Mouse (Mus musculus): ENCODE measurements around the gene Bnc2. TPM values are rescaled to one million over a fixed set of nuclear protein-coding genes. Genes with fewer than 3 reads are reported as not detected.

The Bnc2 gene
- polyA plus RNA-seq, 1 experiment = 4.5 TPM

DNA sequence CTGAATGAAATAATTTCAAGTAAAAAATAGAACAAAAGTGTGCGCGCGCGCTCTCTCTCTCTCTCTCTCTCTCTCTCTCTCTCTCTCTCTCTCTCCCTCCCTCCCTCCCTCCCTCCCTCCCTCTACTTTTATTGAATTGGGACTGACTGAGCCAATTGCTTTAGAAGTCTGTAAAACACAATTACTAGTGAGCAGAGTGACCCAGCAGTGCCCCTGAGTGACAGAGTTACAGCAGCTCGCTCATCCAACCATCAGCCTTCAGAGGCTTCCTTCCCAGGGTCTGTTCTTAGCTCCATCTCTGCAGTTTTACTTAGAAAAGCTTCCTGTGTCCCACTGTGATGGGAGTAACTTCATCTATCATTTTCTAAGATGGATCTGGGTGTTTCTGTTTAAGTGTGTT, 389.9 kb downstream of the Bnc2 start:
- Histone ChIP-seq H3K79me2 (ENCODE audit: control insufficient read depth, insufficient read depth) (no peaks in the 10 kb centered on the region), H3K79me3 (ENCODE audit: low read depth) (no peaks in the 10 kb centered on the region), H3K4me3 (ENCODE audit: insufficient read depth, poor library complexity, severe bottlenecking) (no peak overlapping the region), H3ac (ENCODE audit: control insufficient read depth, insufficient read length, low read depth) (no peak overlapping the region), H3K36me3 (ENCODE audit: control insufficient read depth, insufficient read depth) (no peaks in the 10 kb centered on the region), H3K27me3 (ENCODE audit: control insufficient read depth, insufficient read depth, insufficient read length) (no peaks in the 10 kb centered on the region)
- TF ChIP-seq MAX (IDR thresholded peaks at IDR 0.05) = no peak
- no peak for TF ChIP-seq MYOD1 (IDR thresholded peaks at IDR 0.05; ENCODE audit: control insufficient read depth, insufficient read length, low read depth)
- no peak for TF ChIP-seq USF1 (IDR thresholded peaks at IDR 0.05; ENCODE audit: low read depth)
- no peak for TF ChIP-seq CEBPB (IDR thresholded peaks at IDR 0.05; ENCODE audit: low read depth)

DNA sequence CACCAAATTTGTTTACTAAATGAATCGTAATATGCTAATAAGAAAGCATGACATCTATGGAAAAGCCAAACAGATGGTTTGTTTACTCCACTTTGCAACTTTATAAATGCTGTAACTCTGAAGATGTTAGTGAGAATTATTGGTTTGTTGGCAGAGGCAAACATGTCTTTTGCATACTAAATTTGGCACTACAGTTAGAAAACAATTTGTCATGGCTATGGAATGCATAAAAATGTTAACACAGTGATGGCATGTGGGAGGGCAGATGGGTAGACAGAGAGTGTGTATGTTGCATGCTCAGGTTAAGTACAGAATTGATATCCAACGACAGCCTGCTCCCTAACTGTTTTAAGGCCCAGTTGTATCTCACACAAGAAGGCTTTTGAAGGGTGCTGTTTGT, 392.4 kb downstream of the Bnc2 start:
- Histone ChIP-seq H3K79me2 (ENCODE audit: control insufficient read depth, insufficient read depth) (no peaks in the 10 kb centered on the region), H3K4me3 (ENCODE audit: insufficient read depth, poor library complexity, severe bottlenecking) (no peak overlapping the region), H3ac (ENCODE audit: control insufficient read depth, insufficient read length, low read depth) (no peak overlapping the region), H3K79me3 (ENCODE audit: low read depth) (no peaks in the 10 kb centered on the region), H3K27me3 (ENCODE audit: control insufficient read depth, insufficient read depth, insufficient read length) (no peaks in the 10 kb centered on the region), H3K36me3 (ENCODE audit: control insufficient read depth, insufficient read depth) (no peaks in the 10 kb centered on the region)
- TF ChIP-seq MYOG (IDR thresholded peaks at IDR 0.05; ENCODE audit: control insufficient read depth, extremely low read depth, insufficient read length) (no peak), USF1 (IDR thresholded peaks at IDR 0.05; ENCODE audit: low read depth) (no peak), MAX (IDR thresholded peaks at IDR 0.05) (no peak), CTCF (IDR thresholded peaks at IDR 0.05; ENCODE audit: control insufficient read depth, insufficient read depth, insufficient read length) (no peak), FOSL1 (IDR thresholded peaks at IDR 0.05; ENCODE audit: insufficient read depth, low read length, poor library complexity, severe bottlenecking) (no peak), MYOD1 (IDR thresholded peaks at IDR 0.05; ENCODE audit: control insufficient read depth, insufficient read length, low read depth) (no peak), CEBPB (IDR thresholded peaks at IDR 0.05; ENCODE audit: low read depth) (no peak)

- no peak overlapping the region for H3ac ChIP-seq (ENCODE audit: control insufficient read depth, insufficient read length, low read depth)
- H3K4me3 ChIP-seq (ENCODE audit: insufficient read depth, poor library complexity, severe bottlenecking) = no peak overlapping the region
- no peaks in the 10 kb centered on the region for H3K79me3 ChIP-seq (ENCODE audit: low read depth)
- no peak for TF ChIP-seq MAX (IDR thresholded peaks at IDR 0.05)
- no peak for TF ChIP-seq MYOG (IDR thresholded peaks at IDR 0.05; ENCODE audit: control insufficient read depth, extremely low read depth, insufficient read length)
- TF ChIP-seq MYOD1 (IDR thresholded peaks at IDR 0.05; ENCODE audit: control insufficient read depth, insufficient read length, low read depth) = no peak
- TF ChIP-seq CTCF (IDR thresholded peaks at IDR 0.05; ENCODE audit: control insufficient read depth, insufficient read depth, insufficient read length) = no peak
- no peak for TF ChIP-seq USF1 (IDR thresholded peaks at IDR 0.05; ENCODE audit: low read depth)
- TF ChIP-seq CEBPB (IDR thresholded peaks at IDR 0.05; ENCODE audit: low read depth) = no peak
- TF ChIP-seq FOSL1 (IDR thresholded peaks at IDR 0.05; ENCODE audit: insufficient read depth, low read length, poor library complexity, severe bottlenecking) = no peak
- no peaks in the 10 kb centered on the region for H3K79me2 ChIP-seq (ENCODE audit: control insufficient read depth, insufficient read depth)
- H3K36me3 ChIP-seq (ENCODE audit: control insufficient read depth, insufficient read depth) = no peaks in the 10 kb centered on the region
- H3K27me3 ChIP-seq (ENCODE audit: control insufficient read depth, insufficient read depth, insufficient read length) = no peaks in the 10 kb centered on the region
Measured at GRCm38 (mm10) chr4:84278156-84278555, 396.9 kb downstream of the Bnc2 start.

DNA sequence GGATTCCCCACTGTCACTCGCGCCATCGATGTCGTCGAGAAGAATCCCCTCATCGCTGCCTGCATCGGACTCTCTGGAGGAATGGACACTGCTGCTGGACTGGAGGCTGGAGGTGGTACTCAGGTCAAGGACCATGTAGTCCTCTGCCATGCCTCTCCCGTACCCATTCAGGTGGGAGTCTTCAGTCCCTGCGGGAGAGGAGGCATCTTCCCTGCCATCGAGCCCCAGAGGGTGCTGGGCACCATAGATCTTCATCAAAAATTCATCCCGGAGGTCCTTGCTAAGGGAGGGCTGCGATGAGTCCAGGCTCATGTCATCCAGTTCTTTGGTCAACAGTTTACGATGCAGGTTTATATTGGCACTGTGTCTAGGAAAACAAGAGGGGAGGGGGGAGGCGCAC, 399.0 kb downstream of the Bnc2 start:
- Histone ChIP-seq H3K36me3 (ENCODE audit: control insufficient read depth, insufficient read depth) (no peaks in the 10 kb centered on the region), H3K79me3 (ENCODE audit: low read depth) (no peaks in the 10 kb centered on the region), H3K4me3 (ENCODE audit: insufficient read depth, poor library complexity, severe bottlenecking) (no peak overlapping the region), H3K27me3 (ENCODE audit: control insufficient read depth, insufficient read depth, insufficient read length) (no peaks in the 10 kb centered on the region), H3ac (ENCODE audit: control insufficient read depth, insufficient read length, low read depth) (no peak overlapping the region), H3K79me2 (ENCODE audit: control insufficient read depth, insufficient read depth) (no peaks in the 10 kb centered on the region)
- no peak for TF ChIP-seq FOSL1 (IDR thresholded peaks at IDR 0.05; ENCODE audit: insufficient read depth, low read length, poor library complexity, severe bottlenecking)
- TF ChIP-seq USF1 (IDR thresholded peaks at IDR 0.05; ENCODE audit: low read depth) = no peak
- no peak for TF ChIP-seq CEBPB (IDR thresholded peaks at IDR 0.05; ENCODE audit: low read depth)
- no peak for TF ChIP-seq CTCF (IDR thresholded peaks at IDR 0.05; ENCODE audit: control insufficient read depth, insufficient read depth, insufficient read length)
- no peak for TF ChIP-seq MYOG (IDR thresholded peaks at IDR 0.05; ENCODE audit: control insufficient read depth, extremely low read depth, insufficient read length)
- TF ChIP-seq MAX (IDR thresholded peaks at IDR 0.05) = no peak
- TF ChIP-seq MYOD1 (IDR thresholded peaks at IDR 0.05; ENCODE audit: control insufficient read depth, insufficient read length, low read depth) = no peak

- Histone ChIP-seq H3K79me3 (ENCODE audit: low read depth) (no peaks in the 10 kb centered on the region), H3K4me3 (ENCODE audit: insufficient read depth, poor library complexity, severe bottlenecking) (no peak overlapping the region), H3K27me3 (ENCODE audit: control insufficient read depth, insufficient read depth, insufficient read length) (no peaks in the 10 kb centered on the region), H3K36me3 (ENCODE audit: control insufficient read depth, insufficient read depth) (no peaks in the 10 kb centered on the region), H3ac (ENCODE audit: control insufficient read depth, insufficient read length, low read depth) (no peak overlapping the region), H3K79me2 (ENCODE audit: control insufficient read depth, insufficient read depth) (no peaks in the 10 kb centered on the region)
- TF ChIP-seq CEBPB (IDR thresholded peaks at IDR 0.05; ENCODE audit: low read depth) = no peak
- TF ChIP-seq CTCF (IDR thresholded peaks at IDR 0.05; ENCODE audit: control insufficient read depth, insufficient read depth, insufficient read length) = no peak
- TF ChIP-seq MAX (IDR thresholded peaks at IDR 0.05) = no peak
Measured at GRCm38 (mm10) chr4:84274158-84274557, 400.9 kb downstream of the Bnc2 start.

DNA sequence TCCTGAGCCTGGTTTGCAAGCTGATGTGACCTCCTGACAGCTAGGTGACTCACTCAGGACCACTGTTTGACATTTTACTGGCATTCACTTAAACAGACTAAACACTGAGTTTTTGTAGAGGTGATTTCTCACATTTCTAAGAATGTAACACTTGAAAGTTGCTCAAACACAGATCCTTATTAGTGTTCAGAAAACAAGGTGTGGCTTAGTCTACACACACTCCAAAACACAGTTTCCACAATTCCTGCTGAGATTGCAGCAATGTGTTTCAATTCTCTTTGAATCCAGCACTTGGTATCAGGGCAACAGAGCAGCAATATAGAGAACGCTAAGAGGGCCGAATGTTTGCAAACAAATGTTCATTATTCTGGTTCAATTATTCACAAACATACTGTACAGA, 402.2 kb downstream of the Bnc2 start:
- Histone ChIP-seq H3ac (ENCODE audit: control insufficient read depth, insufficient read length, low read depth) (no peak overlapping the region), H3K36me3 (ENCODE audit: control insufficient read depth, insufficient read depth) (no peaks in the 10 kb centered on the region), H3K79me3 (ENCODE audit: low read depth) (no peaks in the 10 kb centered on the region), H3K4me3 (ENCODE audit: insufficient read depth, poor library complexity, severe bottlenecking) (no peak overlapping the region), H3K27me3 (ENCODE audit: control insufficient read depth, insufficient read depth, insufficient read length) (no peaks in the 10 kb centered on the region), H3K79me2 (ENCODE audit: control insufficient read depth, insufficient read depth) (no peaks in the 10 kb centered on the region)
- TF ChIP-seq MAX (IDR thresholded peaks at IDR 0.05) (no peak), CEBPB (IDR thresholded peaks at IDR 0.05; ENCODE audit: low read depth) (no peak), CTCF (IDR thresholded peaks at IDR 0.05; ENCODE audit: control insufficient read depth, insufficient read depth, insufficient read length) (no peak), FOSL1 (IDR thresholded peaks at IDR 0.05; ENCODE audit: insufficient read depth, low read length, poor library complexity, severe bottlenecking) (no peak), MYOG (IDR thresholded peaks at IDR 0.05; ENCODE audit: control insufficient read depth, extremely low read depth, insufficient read length) (no peak), MYOD1 (IDR thresholded peaks at IDR 0.05; ENCODE audit: control insufficient read depth, insufficient read length, low read depth) (no peak), USF1 (IDR thresholded peaks at IDR 0.05; ENCODE audit: low read depth) (no peak)
